Mouse (Mus musculus) liver, adult 2 months (tissue): Measurements from ENCODE around the gene Ago1.

Experiments
- CTCF ChIP-seq: fragments of 200-500 bp; IDR thresholded peaks from 2 replicates; pipeline ENCODE4 v1.5.1; 2011; ENCODE audit warnings: low read depth, low read length, control low read depth
- POLR2A ChIP-seq: fragments of 200-500 bp; IDR thresholded peaks from 2 replicates; pipeline ENCODE4 v1.6.1; 2011; ENCODE audit warnings: low read length, control low read depth; ENCODE audit not compliant: insufficient read depth; ENCODE audit errors: extremely low read depth

GRCm38 (mm10) chr4:126480288-126480687 is 11.9 kb upstream of the Ago1 start:
- TF ChIP-seq CTCF (no peak), POLR2A (no peak)
